Mouse (Mus musculus) limb, embryonic 12.5 days (tissue): ENCODE measurements around the gene C1s2. TPM values are rescaled to one million over a fixed set of nuclear protein-coding genes. Genes with fewer than 3 reads are reported as not detected.

ENCODE experiments used
- ATAC-seq: fragments of 200-750 bp; cut with Nextera tagmentation; 2 replicates; pipeline ENCODE4 v1.8.0; 2017; ENCODE audit warnings: low read depth, moderate TSS enrichment; ENCODE audit not compliant: insufficient number of reproducible peaks, insufficient read depth, low FRiP score, low TSS enrichment
- H3K27ac ChIP-seq: fragments of 300-500 bp; sonication (generic); 2 replicates; pipeline ENCODE4 v1.5.1; 2016; ENCODE audit warnings: mild to moderate bottlenecking, moderate library complexity
- H3K27me3 ChIP-seq: fragments of 300-500 bp; sonication (generic); 2 replicates; pipeline ENCODE4 v1.6.1; 2016; ENCODE audit warnings: mild to moderate bottlenecking, moderate library complexity
- H3K36me3 ChIP-seq: fragments of 300-500 bp; sonication (generic); 2 replicates; pipeline ENCODE4 v1.6.1; 2016; ENCODE audit warnings: mild to moderate bottlenecking, moderate library complexity
- H3K4me1 ChIP-seq: fragments of 300-500 bp; sonication (generic); replicated peaks from 2 replicates; pipeline ENCODE4 v1.6.1; 2016
- H3K4me2 ChIP-seq: fragments of 300-500 bp; sonication (generic); 2 replicates; pipeline ENCODE4 v1.6.1; 2016; ENCODE audit warnings: mild to moderate bottlenecking, moderate library complexity
- H3K4me3 ChIP-seq: fragments of 300-500 bp; sonication (generic); replicated peaks from 2 replicates; pipeline ENCODE4 v1.5.1; 2016; ENCODE audit warnings: mild to moderate bottlenecking
- H3K9ac ChIP-seq: fragments of 300-500 bp; sonication (generic); replicated peaks from 2 replicates; pipeline ENCODE4 v1.6.1; 2016; ENCODE audit warnings: mild to moderate bottlenecking, moderate library complexity
- H3K9me3 ChIP-seq: fragments of 300-500 bp; sonication (generic); 2 replicates; pipeline ENCODE4 v1.6.1; 2016; ENCODE audit warnings: mild to moderate bottlenecking, moderate library complexity
- WGBS: fragments of 180-500 bp; shearing (Covaris S2); methylation state at CpG from one replicate; pipeline ENCODE4 v1.1.7; 2016; 5-methylcytosine and 5-hydroxymethylcytosine counted together
- polyA plus RNA-seq: library from polyadenylated mRNA; unstranded; fragments of >200 nt; fragmentation: Nextera tagmentation; extraction: Ambion mirVana; gene quantifications from 2 replicates; pipeline ENCODE4 v1.2.1, GENCODE M21; 2016

The C1s2 gene
- polyA plus RNA-seq, 1 experiment from 2014 or later, result not detected

DNA sequence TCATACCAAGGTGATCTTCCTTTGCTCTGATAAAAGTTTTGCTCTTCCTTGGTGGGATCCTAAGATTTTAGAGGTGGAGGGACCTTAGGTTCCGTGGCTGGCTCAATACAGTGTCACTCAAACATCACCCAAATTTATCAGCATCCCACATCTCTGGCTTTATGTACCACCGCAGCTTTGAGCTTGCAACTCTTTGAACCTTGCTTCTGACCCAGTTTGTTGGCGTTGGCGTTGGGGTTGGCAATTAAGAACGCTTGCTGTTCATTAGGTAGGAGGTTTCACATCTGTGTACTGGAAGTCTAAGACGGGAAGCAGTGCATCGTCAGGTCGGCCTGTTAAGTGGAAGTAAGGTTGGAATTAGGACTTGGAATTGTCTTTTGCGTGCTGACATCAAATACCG lies 29.1 kb upstream of the C1s2 start:
- no peak for ATAC-seq
- no peaks in the 10 kb centered on the region for H3K27me3 ChIP-seq
- H3K27ac ChIP-seq, result no peak overlapping the region
- H3K9ac ChIP-seq, result no peak overlapping the region
- peaks cover 8% of the 10 kb centered on the region; the same call in 1 of the 2 replicates for H3K4me1 ChIP-seq
- no peaks in the 10 kb centered on the region for H3K36me3 ChIP-seq
- H3K4me2 ChIP-seq, result no peak overlapping the region
- no peaks in the 10 kb centered on the region for H3K9me3 ChIP-seq
- H3K4me3 ChIP-seq, result no peak overlapping the region
- 89% methylated on average over 10 of the region's 10 CpGs for WGBS

DNA sequence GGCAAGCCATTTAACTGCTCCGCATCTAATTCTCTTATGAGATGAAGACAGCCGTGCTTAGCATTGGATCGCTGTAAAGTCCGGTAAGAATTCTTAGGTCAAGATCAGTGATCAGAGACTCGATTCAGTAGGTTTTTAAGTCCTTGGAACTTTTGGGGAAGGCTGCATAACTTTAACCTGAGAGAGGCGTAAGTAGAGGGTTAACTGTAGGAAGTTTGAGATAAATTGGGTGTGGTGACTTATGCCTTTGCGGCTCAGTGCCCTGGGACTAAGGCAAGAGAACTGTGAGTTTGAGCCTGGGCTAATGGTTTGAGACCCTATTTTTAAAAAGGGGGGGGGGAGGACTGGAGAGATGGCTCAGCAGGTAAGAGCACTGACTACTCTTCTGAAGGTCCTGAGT lies 28.4 kb upstream of the C1s2 start:
- no peaks in the 10 kb centered on the region for H3K9me3 ChIP-seq
- H3K27ac ChIP-seq, result no peak overlapping the region
- no peaks in the 10 kb centered on the region for H3K27me3 ChIP-seq
- no peak overlapping the region for H3K9ac ChIP-seq
- peak overlapping the region; percentile 81 for H3K4me2 ChIP-seq
- ATAC-seq, result no peak
- WGBS, result 81% methylated on average over 7 of the region's 7 CpGs
- H3K4me3 ChIP-seq, result no peak overlapping the region
- no peaks in the 10 kb centered on the region for H3K36me3 ChIP-seq
- peaks cover 8% of the 10 kb centered on the region; the same call in 1 of the 2 replicates for H3K4me1 ChIP-seq

- peak overlapping the region; percentile 78; the same call in 1 of the 2 replicates for H3K27ac ChIP-seq
- no peaks in the 10 kb centered on the region for H3K36me3 ChIP-seq
- no peak; the same call in 1 of the 2 replicates for ATAC-seq
- H3K9ac ChIP-seq, result peak overlapping the region; percentile 71
- H3K4me3 ChIP-seq, result peak overlapping the region; percentile 65
- 20% methylated on average over 13 of the region's 13 CpGs for WGBS
- H3K27me3 ChIP-seq, result no peaks in the 10 kb centered on the region
- no peaks in the 10 kb centered on the region for H3K9me3 ChIP-seq
- peaks cover 8% of the 10 kb centered on the region; the same call in 1 of the 2 replicates for H3K4me1 ChIP-seq
- H3K4me2 ChIP-seq, result peak overlapping the region; percentile 81
Observed at GRCm38 (mm10) chr6:124663424-124663795, 27.5 kb upstream of the C1s2 start.

GRCm38 (mm10) chr6:124662477-124663423 lies 26.9 kb upstream of the C1s2 start, which contains the start of gene Lpcat3:
Gene Lpcat3 (plus strand): TSS chr6:124663027.
- Histone ChIP-seq H3K27ac (peak within 1 kb of the TSS; percentile 78), H3K9ac (peak within 1 kb of the TSS; percentile 71), H3K36me3 (no peaks in the 10 kb centered on the region), H3K4me2 (peak within 1 kb of the TSS; percentile 81), H3K4me3 (peak within 1 kb of the TSS; percentile 65), H3K9me3 (no peaks in the 10 kb centered on the region), H3K4me1 (peaks cover 8% of the 10 kb centered on the region; the same call in 1 of the 2 replicates), H3K27me3 (no peaks in the 10 kb centered on the region)
- peak; percentile 97 for ATAC-seq
- WGBS, result 2% methylated on average over 84 of the region's 87 CpGs

GRCm38 (mm10) chr6:124661995-124662394 lies 26.1 kb upstream of the C1s2 start:
- H3K36me3 ChIP-seq, result no peaks in the 10 kb centered on the region
- H3K27ac ChIP-seq, result peak overlapping the region; percentile 78
- H3K9ac ChIP-seq, result 0 out of 2 replicates have a peak overlapping the region, but pooled peaks have one; percentile 37
- H3K9me3 ChIP-seq, result no peaks in the 10 kb centered on the region
- H3K4me2 ChIP-seq, result peak overlapping the region; percentile 81
- H3K27me3 ChIP-seq, result no peaks in the 10 kb centered on the region
- 28% methylated on average over 6 of the region's 6 CpGs for WGBS
- peak overlapping the region; percentile 65 for H3K4me3 ChIP-seq
- H3K4me1 ChIP-seq, result peaks cover 8% of the 10 kb centered on the region; the same call in 1 of the 2 replicates
- no peak for ATAC-seq

GRCm38 (mm10) chr6:124661156-124661806 lies 25.4 kb upstream of the C1s2 start:
- Histone ChIP-seq H3K9me3 (no peaks in the 10 kb centered on the region), H3K27me3 (no peaks in the 10 kb centered on the region), H3K4me3 (no peak overlapping the region), H3K27ac (no peak overlapping the region), H3K4me1 (peaks cover 8% of the 10 kb centered on the region; the same call in 1 of the 2 replicates), H3K4me2 (no peak overlapping the region), H3K9ac (no peak overlapping the region), H3K36me3 (no peaks in the 10 kb centered on the region)
- no peak for ATAC-seq
- WGBS, result 92% methylated on average over 4 of the region's 4 CpGs

DNA sequence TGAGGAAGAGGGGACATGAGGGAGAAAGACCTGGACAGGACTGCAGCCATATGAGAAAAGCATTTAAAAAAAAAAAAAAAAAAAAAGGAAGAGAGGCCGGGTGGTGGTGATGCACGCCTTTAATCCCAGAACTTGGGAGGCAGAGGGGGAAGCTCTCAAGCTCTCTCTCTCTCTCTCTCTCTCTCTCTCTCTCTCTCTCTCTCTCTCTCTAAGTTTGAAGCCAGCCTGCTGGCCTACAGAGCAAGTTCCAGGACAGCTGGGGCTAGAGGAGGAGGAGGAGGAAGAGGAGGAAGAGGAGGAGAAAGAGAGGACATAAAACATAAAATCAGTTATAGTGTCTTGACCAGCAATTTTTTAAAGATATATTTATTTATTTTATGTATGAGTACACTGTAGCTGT lies 22.2 kb upstream of the C1s2 start:
- no peak overlapping the region for H3K27ac ChIP-seq
- no peaks in the 10 kb centered on the region for H3K27me3 ChIP-seq
- H3K9me3 ChIP-seq, result peaks cover 7% of the 10 kb centered on the region; the same call in 1 of the 2 replicates
- H3K4me1 ChIP-seq, result no peaks in the 10 kb centered on the region
- no peak overlapping the region for H3K9ac ChIP-seq
- no peak overlapping the region for H3K4me3 ChIP-seq
- no peak overlapping the region for H3K4me2 ChIP-seq
- no peaks in the 10 kb centered on the region for H3K36me3 ChIP-seq
- 81% methylated on average over 2 of the region's 2 CpGs for WGBS
- no peak for ATAC-seq

DNA sequence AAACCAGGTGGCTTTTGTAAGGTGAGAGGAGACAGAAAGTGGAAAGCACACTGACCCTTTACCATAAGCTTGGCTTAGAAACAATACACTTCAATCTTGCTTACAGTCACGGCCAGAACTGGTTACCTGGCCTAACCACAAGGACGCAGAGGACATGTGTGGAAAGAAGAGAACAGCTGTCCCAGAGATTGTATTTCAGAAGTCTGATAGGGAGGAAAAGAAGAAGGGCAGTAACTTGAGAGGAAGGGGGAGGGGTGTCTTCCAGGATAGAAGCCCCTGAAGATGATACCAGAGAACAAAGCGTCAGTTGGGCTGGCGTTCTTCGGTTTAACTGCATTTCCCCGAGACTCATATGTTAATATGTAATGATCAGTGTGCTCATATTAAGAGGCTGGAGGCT lies 20.0 kb upstream of the C1s2 start:
- ATAC-seq, result no peak
- Histone ChIP-seq H3K9ac (no peak overlapping the region), H3K4me1 (no peaks in the 10 kb centered on the region), H3K36me3 (no peaks in the 10 kb centered on the region), H3K4me2 (no peak overlapping the region), H3K4me3 (no peak overlapping the region), H3K27ac (no peak overlapping the region), H3K9me3 (peaks cover 8% of the 10 kb centered on the region; the same call in 1 of the 2 replicates), H3K27me3 (no peaks in the 10 kb centered on the region)
- WGBS, result 64% methylated on average over 6 of the region's 6 CpGs

DNA sequence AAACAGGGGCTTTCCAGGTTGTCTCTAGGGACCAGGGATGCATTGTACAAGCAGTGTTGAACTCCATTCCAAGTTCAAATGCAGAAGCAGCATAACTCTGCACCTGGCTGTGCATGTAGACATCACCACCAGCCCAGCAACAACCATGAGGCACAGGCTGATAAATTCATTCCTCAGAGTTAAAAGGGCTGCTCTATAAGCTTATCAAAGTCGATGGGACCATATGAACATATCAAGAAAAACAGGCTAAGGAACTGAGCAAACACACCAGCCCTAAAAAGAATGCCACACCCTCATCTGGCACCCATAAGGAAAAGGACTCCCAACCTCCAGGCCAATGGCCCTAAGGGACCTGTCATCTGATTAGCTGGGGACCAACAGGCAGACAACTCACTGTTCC lies 10.5 kb upstream of the C1s2 start:
- H3K27me3 ChIP-seq, result no peaks in the 10 kb centered on the region
- no peak overlapping the region for H3K4me2 ChIP-seq
- no peaks in the 10 kb centered on the region for H3K4me1 ChIP-seq
- no peaks in the 10 kb centered on the region for H3K9me3 ChIP-seq
- H3K36me3 ChIP-seq, result no peaks in the 10 kb centered on the region
- WGBS, result 85% methylated on average over 1 of the region's 1 CpGs
- no peak overlapping the region for H3K4me3 ChIP-seq
- H3K9ac ChIP-seq, result no peak overlapping the region
- H3K27ac ChIP-seq, result no peak overlapping the region
- ATAC-seq, result no peak

GRCm38 (mm10) chr6:124640997-124641396 lies 5.1 kb upstream of the C1s2 start:
- ATAC-seq, result no peak
- Histone ChIP-seq H3K9ac (no peak overlapping the region), H3K4me1 (no peaks in the 10 kb centered on the region), H3K27me3 (no peaks in the 10 kb centered on the region), H3K4me3 (no peak overlapping the region), H3K9me3 (no peaks in the 10 kb centered on the region), H3K4me2 (no peak overlapping the region), H3K27ac (no peak overlapping the region), H3K36me3 (no peaks in the 10 kb centered on the region)
- 39% methylated on average over 8 of the region's 8 CpGs for WGBS

DNA sequence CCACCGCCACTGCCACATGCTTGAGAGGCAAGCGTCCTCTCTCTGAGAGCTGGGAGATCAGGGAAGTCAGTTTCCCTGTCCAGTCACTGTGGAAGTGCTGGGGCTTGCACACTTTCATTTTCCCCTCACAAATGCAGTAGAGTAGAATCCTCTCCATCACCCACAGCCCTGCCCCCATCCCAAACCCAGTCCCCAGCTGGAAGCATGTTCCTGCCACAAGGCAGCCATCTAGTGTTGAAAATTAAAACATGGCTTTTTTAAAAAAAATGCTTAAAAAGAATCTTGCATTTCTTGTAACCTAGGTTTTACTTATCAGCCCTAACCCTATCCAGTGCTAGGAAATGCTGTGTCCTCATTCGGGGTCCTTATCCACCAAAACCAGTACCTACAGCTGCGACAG lies 4.2 kb upstream of the C1s2 start:
- Histone ChIP-seq H3K4me3 (no peak overlapping the region), H3K27me3 (no peaks in the 10 kb centered on the region), H3K4me2 (no peak overlapping the region), H3K27ac (no peak overlapping the region), H3K36me3 (no peaks in the 10 kb centered on the region), H3K9me3 (no peaks in the 10 kb centered on the region), H3K9ac (no peak overlapping the region), H3K4me1 (no peaks in the 10 kb centered on the region)
- ATAC-seq, result no peak
- WGBS, result 78% methylated on average over 4 of the region's 4 CpGs
